Mouse (Mus musculus) midbrain, postnatal 0 days (tissue): Measurements from ENCODE around the gene Pcyt1b. TPM values are rescaled to one million over a fixed set of nuclear protein-coding genes. Genes with fewer than 3 reads are reported as not detected.
A peak's percentile ranks its signal among the peaks of the same experiment; 100 is the strongest.

Experiments
- ATAC-seq: fragments of 200-750 bp; cut with Nextera tagmentation; 2 replicates; pipeline ENCODE4 v1.8.0; 2017; ENCODE audit warnings: moderate number of reproducible peaks, mild to moderate bottlenecking, moderate TSS enrichment, moderate library complexity; ENCODE audit not compliant: low FRiP score
- DNase-seq: peaks from one replicate; pipeline ENCODE4 v3.0.0-alpha.2; 2015; ENCODE audit warnings: low spot score
- H3K27ac ChIP-seq: fragments of 300-500 bp; sonication (generic); 2 replicates; pipeline ENCODE4 v1.5.1; 2014; ENCODE audit warnings: low read depth, mild to moderate bottlenecking, low read length, mixed read lengths
- H3K27me3 ChIP-seq: fragments of 300-500 bp; sonication (generic); 2 replicates; pipeline ENCODE4 v1.6.1; 2014; ENCODE audit warnings: low read length, control low read depth, mixed read lengths; ENCODE audit not compliant: insufficient read depth
- H3K36me3 ChIP-seq: fragments of 300-500 bp; sonication (generic); 2 replicates; pipeline ENCODE4 v1.6.1; 2014; ENCODE audit warnings: low read length, control low read depth, mixed read lengths; ENCODE audit not compliant: insufficient read depth
- H3K4me1 ChIP-seq: fragments of 300-500 bp; sonication (generic); 2 replicates; pipeline ENCODE4 v1.6.1; 2014; ENCODE audit warnings: mild to moderate bottlenecking, control low read depth, antibody characterized with exemption, low read length, mixed read lengths; ENCODE audit not compliant: insufficient read depth
- H3K4me2 ChIP-seq: fragments of 300-500 bp; sonication (generic); 2 replicates; pipeline ENCODE4 v1.6.1; 2014; ENCODE audit warnings: low read depth, mild to moderate bottlenecking, low read length, mixed read lengths; ENCODE audit not compliant: poor library complexity, severe bottlenecking
- H3K4me3 ChIP-seq: fragments of 300-500 bp; sonication (generic); 2 replicates; pipeline ENCODE4 v1.5.1; 2014; ENCODE audit warnings: low read depth, mild to moderate bottlenecking, low read length, moderate library complexity
- H3K9ac ChIP-seq: fragments of 300-500 bp; sonication (generic); replicated peaks from 2 replicates; pipeline ENCODE4 v1.6.1; 2014; ENCODE audit warnings: mild to moderate bottlenecking, low read length, moderate library complexity, mixed read lengths; ENCODE audit not compliant: poor library complexity, severe bottlenecking
- H3K9me3 ChIP-seq: fragments of 300-500 bp; sonication (generic); 2 replicates; pipeline ENCODE4 v1.6.1; 2016; ENCODE audit warnings: low read length, control low read depth
- CTCF ChIP-seq: IDR thresholded peaks from 2 replicates; pipeline ENCODE4 v1.5.1; 2016; ENCODE audit warnings: antibody characterized with exemption, mild to moderate bottlenecking
- polyA plus RNA-seq: library from polyadenylated mRNA; unstranded; fragments of >200 nt; fragmentation: Nextera tagmentation; extraction: Ambion mirVana; gene quantifications from 2 replicates; pipeline ENCODE4 v1.2.1, GENCODE M21; 2015
- total RNA-seq: library from RNA; depleted of rRNA; stranded (reverse); fragments of >200 nt; gene quantifications from 2 replicates; pipeline ENCODE4 v1.2.3, GENCODE M21; 2014; rRNA removed

The Pcyt1b gene
- total and polyA plus RNA-seq, 2 experiments from 2014 or later: 17.5 to 23.7 TPM

DNA sequence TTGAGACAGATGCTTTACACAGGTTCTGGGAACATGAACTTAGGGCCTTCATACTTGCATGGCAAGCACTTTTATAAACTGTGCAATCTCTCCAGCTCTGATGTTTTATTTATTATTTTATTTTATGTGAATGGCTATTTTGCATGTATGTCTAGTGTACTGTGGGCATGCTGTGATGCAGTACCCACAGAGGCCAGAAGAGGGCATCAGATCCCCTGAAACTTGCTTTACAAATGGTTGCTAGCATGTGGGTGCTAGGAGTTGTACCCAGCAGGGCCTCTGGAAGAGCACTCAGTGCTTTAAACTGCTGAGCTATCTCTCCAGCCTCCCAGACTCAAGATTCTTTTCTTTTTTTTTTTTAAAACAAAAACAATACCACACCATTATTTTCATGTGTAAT, 138.5 kb downstream of the Pcyt1b start:
- H3K27me3 ChIP-seq: no peaks in the 10 kb centered on the region
- no peak overlapping the region for H3K27ac ChIP-seq
- H3K36me3 ChIP-seq: no peaks in the 10 kb centered on the region
- no peak overlapping the region for H3K4me2 ChIP-seq
- DNase-seq: peak; percentile 6
- H3K9me3 ChIP-seq: no peaks in the 10 kb centered on the region
- ATAC-seq: no peak
- H3K4me1 ChIP-seq: no peaks in the 10 kb centered on the region
- no peak overlapping the region for H3K4me3 ChIP-seq
- H3K9ac ChIP-seq: no peak overlapping the region
- peak; percentile 55 for TF ChIP-seq CTCF

Other genes with a start within 250 kb of the Pcyt1b start
- gene Pola1, start 22.7 kb upstream of the Pcyt1b start, total RNA-seq: 5.1 and 7.5 TPM in 2 replicates
- gene Pola1, start 22.7 kb upstream of the Pcyt1b start, polyA plus RNA-seq: 1.3 and 1.7 TPM in 2 replicates
- 19.5 and 23.1 TPM in 2 replicates for gene Pdk3, start 177.3 kb downstream of the Pcyt1b start, total RNA-seq
- gene Pdk3, start 177.3 kb downstream of the Pcyt1b start, polyA plus RNA-seq: 14.7 and 14.9 TPM in 2 replicates